Mouse (Mus musculus): ENCODE results near the gene Gm13697. TPM values are rescaled to one million over a fixed set of nuclear protein-coding genes. Genes with fewer than 3 reads are reported as not detected.
A peak's percentile ranks its signal among the peaks of the same experiment; 100 is the strongest.
"Not testable (repeated sequence)": the region's sequence is repeated elsewhere in the genome, so short reads cannot be mapped to it uniquely, and the experiment has no call there.

Gene Gm13697
- polyA plus RNA-seq, 1 experiment from 2014 or later, result not detected

- H3K36me3 ChIP-seq (replicated peaks; ENCODE audit: insufficient read depth, low read length); DNase-seq; H3K4me2 ChIP-seq (ENCODE audit: low read depth, low read length); ATAC-seq; H3K27ac ChIP-seq (ENCODE audit: low read depth); H3K9me3 ChIP-seq (ENCODE audit: low read length); H3K27me3 ChIP-seq (ENCODE audit: insufficient read depth, low read length); H3K9ac ChIP-seq (replicated peaks); H3K4me3 ChIP-seq (ENCODE audit: low read depth, low read length); H3K4me1 ChIP-seq (ENCODE audit: insufficient read depth): not testable (repeated sequence)
- WGBS (ENCODE audit: insufficient replicate concordance), result no CpG with 5 or more reads among the region's 6 CpGs
These were observed 5.7 kb downstream of the Gm13697 start, which contains the start of gene Gm13691 for GRCm38 (mm10) chr2:83990253-83990652. TSS of gene Gm13691 (plus strand) at chr2:83990553.

- Histone ChIP-seq H3K9ac (replicated peaks) (peak overlapping the region; percentile 37; the same call in 1 of the 2 replicates), H3K4me3 (ENCODE audit: low read depth, low read length) (peak overlapping the region; percentile 5; the same call in 1 of the 2 replicates), H3K27ac (ENCODE audit: low read depth) (peak overlapping the region; percentile 13; the same call in 1 of the 2 replicates), H3K4me2 (ENCODE audit: low read depth, low read length) (peak overlapping the region; percentile 51)
- ATAC-seq, result peak; percentile 74
- WGBS (ENCODE audit: insufficient replicate concordance), result 14% methylated on average over 7 of the region's 9 CpGs
- H3K36me3 ChIP-seq (replicated peaks; ENCODE audit: insufficient read depth, low read length); H3K27me3 ChIP-seq (ENCODE audit: insufficient read depth, low read length); H3K4me1 ChIP-seq (ENCODE audit: insufficient read depth); H3K9me3 ChIP-seq (ENCODE audit: low read length); DNase-seq: not testable (repeated sequence)
These were observed 9.2 kb downstream of the Gm13697 start for GRCm38 (mm10) chr2:83993639-83994255.

GRCm38 (mm10) chr2:83994526-83994925 is 10.0 kb downstream of the Gm13697 start:
- DNase-seq; ATAC-seq; H3K4me2 ChIP-seq (ENCODE audit: low read depth, low read length); H3K4me1 ChIP-seq (ENCODE audit: insufficient read depth); H3K27me3 ChIP-seq (ENCODE audit: insufficient read depth, low read length); H3K4me3 ChIP-seq (ENCODE audit: low read depth, low read length); H3K36me3 ChIP-seq (replicated peaks; ENCODE audit: insufficient read depth, low read length); H3K27ac ChIP-seq (ENCODE audit: low read depth); H3K9me3 ChIP-seq (ENCODE audit: low read length); H3K9ac ChIP-seq (replicated peaks): not testable (repeated sequence)
- WGBS (ENCODE audit: insufficient replicate concordance), result no CpG with 5 or more reads among the region's 3 CpGs

GRCm38 (mm10) chr2:84008913-84009312 is 24.4 kb downstream of the Gm13697 start:
- H3K9ac ChIP-seq (replicated peaks), result no peak overlapping the region
- H3K9me3 ChIP-seq (ENCODE audit: low read length), result no peaks in the 10 kb centered on the region
- H3K4me1 ChIP-seq (ENCODE audit: insufficient read depth), result no peaks in the 10 kb centered on the region
- H3K4me3 ChIP-seq (ENCODE audit: low read depth, low read length), result no peak overlapping the region
- H3K27me3 ChIP-seq (ENCODE audit: insufficient read depth, low read length), result no peaks in the 10 kb centered on the region
- no peaks in the 10 kb centered on the region for H3K36me3 ChIP-seq (replicated peaks; ENCODE audit: insufficient read depth, low read length)
- H3K27ac ChIP-seq (ENCODE audit: low read depth), result no peak overlapping the region
- DNase-seq, result no peak
- H3K4me2 ChIP-seq (ENCODE audit: low read depth, low read length), result no peak overlapping the region
- ATAC-seq, result no peak
- TF ChIP-seq EP300 (IDR thresholded peaks at IDR 0.05; ENCODE audit: low read depth), result no peak
- no peak for TF ChIP-seq CTCF (IDR thresholded peaks at IDR 0.05; ENCODE audit: low read depth)
- 75% methylated on average over 1 of the region's 1 CpGs for WGBS (ENCODE audit: insufficient replicate concordance)

GRCm38 (mm10) chr2:84009818-84010217 is 25.3 kb downstream of the Gm13697 start:
- H3K4me3 ChIP-seq (ENCODE audit: low read depth, low read length), result no peak overlapping the region
- H3K27me3 ChIP-seq (ENCODE audit: insufficient read depth, low read length), result no peaks in the 10 kb centered on the region
- no peaks in the 10 kb centered on the region for H3K4me1 ChIP-seq (ENCODE audit: insufficient read depth)
- TF ChIP-seq CTCF (IDR thresholded peaks at IDR 0.05; ENCODE audit: low read depth) (no peak), EP300 (IDR thresholded peaks at IDR 0.05; ENCODE audit: low read depth) (no peak)
- 25% methylated on average over 3 of the region's 3 CpGs for WGBS (ENCODE audit: insufficient replicate concordance)
- no peaks in the 10 kb centered on the region for H3K9me3 ChIP-seq (ENCODE audit: low read length)
- H3K27ac ChIP-seq (ENCODE audit: low read depth), result no peak overlapping the region
- no peak for DNase-seq
- no peak overlapping the region for H3K4me2 ChIP-seq (ENCODE audit: low read depth, low read length)
- H3K9ac ChIP-seq (replicated peaks), result no peak overlapping the region
- H3K36me3 ChIP-seq (replicated peaks; ENCODE audit: insufficient read depth, low read length), result no peaks in the 10 kb centered on the region
- no peak for ATAC-seq

GRCm38 (mm10) chr2:84014572-84014971 is 30.0 kb downstream of the Gm13697 start:
- 60% methylated on average over 6 of the region's 6 CpGs for WGBS (ENCODE audit: insufficient replicate concordance)
- H3K4me2 ChIP-seq (ENCODE audit: low read depth, low read length), result no peak overlapping the region
- no peak overlapping the region for H3K27ac ChIP-seq (ENCODE audit: low read depth)

GRCm38 (mm10) chr2:84016291-84016690 is 31.7 kb downstream of the Gm13697 start:
- not testable (repeated sequence) for H3K4me2 ChIP-seq (ENCODE audit: low read depth, low read length); H3K4me1 ChIP-seq (ENCODE audit: insufficient read depth); H3K36me3 ChIP-seq (replicated peaks; ENCODE audit: insufficient read depth, low read length); H3K9ac ChIP-seq (replicated peaks); DNase-seq; ATAC-seq; H3K27ac ChIP-seq (ENCODE audit: low read depth); H3K27me3 ChIP-seq (ENCODE audit: insufficient read depth, low read length); H3K4me3 ChIP-seq (ENCODE audit: low read depth, low read length); H3K9me3 ChIP-seq (ENCODE audit: low read length)
- WGBS (ENCODE audit: insufficient replicate concordance), result 79% methylated on average over 5 of the region's 5 CpGs

More at GRCm38 (mm10) chr2:84014572-84014971, 30.0 kb downstream of the Gm13697 start:
- Histone ChIP-seq H3K4me1 (ENCODE audit: insufficient read depth) (peaks cover 5% of the 10 kb centered on the region; the same call in 1 of the 2 replicates), H3K4me3 (ENCODE audit: low read depth, low read length) (no peak overlapping the region), H3K27me3 (ENCODE audit: insufficient read depth, low read length) (no peaks in the 10 kb centered on the region), H3K36me3 (replicated peaks; ENCODE audit: insufficient read depth, low read length) (no peaks in the 10 kb centered on the region), H3K9ac (replicated peaks) (no peak overlapping the region), H3K9me3 (ENCODE audit: low read length) (no peaks in the 10 kb centered on the region)
- DNase-seq (no peak), ATAC-seq (no peak)
- TF ChIP-seq EP300 (IDR thresholded peaks at IDR 0.05; ENCODE audit: low read depth) (no peak), CTCF (IDR thresholded peaks at IDR 0.05; ENCODE audit: low read depth) (no peak)
